Comparison of ENCODE assay signal across 8 mouse cellular contexts in the genomic region with DNA sequence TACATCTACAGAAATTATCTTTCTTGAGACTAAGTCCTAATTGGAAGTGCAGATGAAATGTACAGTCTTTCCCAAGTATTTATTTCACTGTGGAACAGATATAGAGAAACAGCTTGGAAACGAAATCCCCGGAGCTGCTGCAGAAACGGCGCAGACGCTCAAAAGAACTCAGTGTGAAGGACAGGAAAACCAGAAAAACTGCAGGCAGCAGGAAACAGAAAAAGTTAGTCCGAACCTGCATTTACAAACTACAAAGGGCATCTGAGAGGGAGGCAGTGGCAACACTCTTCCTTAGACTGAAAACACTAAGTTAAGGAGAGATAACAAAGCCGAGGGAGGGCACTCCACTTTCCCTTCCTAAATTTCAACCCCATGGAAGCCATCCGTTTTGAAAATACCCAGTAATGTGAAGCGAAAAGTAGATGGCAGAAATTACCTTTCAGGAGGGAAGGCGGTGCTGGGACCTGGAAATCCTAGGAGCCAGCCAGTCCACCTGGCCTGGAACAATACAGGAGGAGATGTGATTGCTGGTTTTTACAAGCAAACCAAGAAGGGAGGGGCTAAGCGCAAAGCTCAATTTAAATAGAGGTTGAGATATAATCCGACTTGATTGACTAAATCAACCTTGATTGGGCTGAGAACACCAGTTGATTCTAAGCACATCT. TPM values are rescaled to one million over a fixed set of nuclear protein-coding genes. Genes with fewer than 3 reads are reported as not detected.
DNase-seq lines count a peak whose midpoint lies in the region; ATAC-seq and TF ChIP-seq lines count a peak whose summit lies in the region.

No protein-coding gene starts in this region.

- peaks cover 4% of the 10 kb centered on the region for H3K4me1 ChIP-seq in kidney, embryonic 14.5 days (ENCODE audit: control insufficient read depth, insufficient read depth, low read length)
- H3K4me1 ChIP-seq in bone marrow, adult 2 months (ENCODE audit: control insufficient read depth, insufficient read depth, low read length) = peaks cover 1% of the 10 kb centered on the region; the same call in 1 of the 2 replicates
- peaks cover 31% of the 10 kb centered on the region for H3K4me1 ChIP-seq in forebrain, embryonic 16.5 days (replicated peaks; ENCODE audit: control insufficient read depth, insufficient read depth, low read length)
- peaks cover 52% of the 10 kb centered on the region for H3K4me1 ChIP-seq in liver, embryonic 16.5 days (ENCODE audit: control insufficient read depth, low read depth, low read length)

- no peaks in the 10 kb centered on the region for H3K36me3 ChIP-seq in kidney, embryonic 14.5 days (ENCODE audit: control insufficient read depth, insufficient read depth, low read length)
- H3K36me3 ChIP-seq in forebrain, embryonic 16.5 days (ENCODE audit: control insufficient read depth, insufficient read depth) = no peaks in the 10 kb centered on the region
- no peaks in the 10 kb centered on the region for H3K36me3 ChIP-seq in liver, embryonic 16.5 days (ENCODE audit: control insufficient read depth, insufficient read depth)

- TF ChIP-seq POLR2A in bone marrow, adult 2 months (IDR thresholded peaks at IDR 0.05; ENCODE audit: borderline replicate concordance, control insufficient read depth, low read depth, low read length) = no peak

- no peak for ATAC-seq in kidney, embryonic 14.5 days (ENCODE audit: low FRiP score, low TSS enrichment)
- no peak for ATAC-seq in forebrain, embryonic 16.5 days
- ATAC-seq in liver, embryonic 16.5 days (ENCODE audit: low read depth) = no peak
- no peak for ATAC-seq in erythroid progenitor cell, adult 5-6 weeks (replicated peaks; ENCODE audit: low FRiP score, poor library complexity, severe bottlenecking)

- H3K27me3 ChIP-seq in kidney, embryonic 14.5 days (ENCODE audit: control insufficient read depth, insufficient read depth, low read length) = no peaks in the 10 kb centered on the region
- no peaks in the 10 kb centered on the region for H3K27me3 ChIP-seq in forebrain, embryonic 16.5 days (replicated peaks; ENCODE audit: control insufficient read depth, insufficient read depth, low read length)
- no peaks in the 10 kb centered on the region for H3K27me3 ChIP-seq in liver, embryonic 16.5 days (ENCODE audit: control insufficient read depth, insufficient read depth, low read depth, low read length)

- H3K9ac ChIP-seq in kidney, embryonic 14.5 days (ENCODE audit: low read depth, low read length) = peak overlapping the region; percentile 65; the same call in 1 of the 2 replicates
- no peak overlapping the region for H3K9ac ChIP-seq in forebrain, embryonic 16.5 days (replicated peaks; ENCODE audit: low read depth, low read length)
- peak overlapping the region; percentile 68 for H3K9ac ChIP-seq in liver, embryonic 16.5 days (ENCODE audit: low read depth, low read length)

- TF ChIP-seq CTCF in bone marrow, adult 2 months (IDR thresholded peaks at IDR 0.05; ENCODE audit: control insufficient read depth, insufficient read depth, low read length) = no peak

- DNase-seq in kidney, adult 11 months = no peak
- no peak for DNase-seq in right cerebral cortex, adult 2 months (ENCODE audit: low spot score in 2 of 2)
- DNase-seq in kidney, adult 9 months = no peak

- no peaks in the 10 kb centered on the region for H3K9me3 ChIP-seq in kidney, embryonic 14.5 days (ENCODE audit: control insufficient read depth, low read length)
- no peaks in the 10 kb centered on the region for H3K9me3 ChIP-seq in forebrain, embryonic 16.5 days (ENCODE audit: control insufficient read depth, low read length)
- H3K9me3 ChIP-seq in liver, embryonic 16.5 days (replicated peaks; ENCODE audit: control insufficient read depth, low read length) = no peaks in the 10 kb centered on the region

- H3K4me3 ChIP-seq in kidney, embryonic 14.5 days (ENCODE audit: low read length) = peak overlapping the region; percentile 95
- peak overlapping the region; percentile 31 for H3K4me3 ChIP-seq in bone marrow, adult 2 months (replicated peaks; ENCODE audit: control insufficient read depth, low read depth, low read length)
- H3K4me3 ChIP-seq in forebrain, embryonic 16.5 days (replicated peaks; ENCODE audit: low read length) = no peak overlapping the region
- H3K4me3 ChIP-seq in liver, embryonic 16.5 days (ENCODE audit: low read depth, low read length) = peak overlapping the region; percentile 68

- peak overlapping the region; percentile 86 for H3K27ac ChIP-seq in kidney, embryonic 14.5 days (ENCODE audit: low read depth, low read length)
- H3K27ac ChIP-seq in bone marrow, adult 2 months (ENCODE audit: control insufficient read depth, insufficient read depth, low read depth, low read length, poor library complexity) = peak overlapping the region; percentile 53; the same call in 1 of the 2 replicates
- H3K27ac ChIP-seq in forebrain, embryonic 16.5 days (ENCODE audit: low read length) = no peak overlapping the region; the same call in 1 of the 2 replicates
- peak overlapping the region; percentile 91 for H3K27ac ChIP-seq in liver, embryonic 16.5 days (ENCODE audit: low read length)

- H3K4me2 ChIP-seq in kidney, embryonic 14.5 days (replicated peaks; ENCODE audit: low read depth, low read length) = peak overlapping the region; percentile 54
- peak overlapping the region; percentile 72 for H3K4me2 ChIP-seq in forebrain, embryonic 16.5 days (ENCODE audit: low read length)
- H3K4me2 ChIP-seq in liver, embryonic 16.5 days (ENCODE audit: low read depth, low read length) = peak overlapping the region; percentile 92

- WGBS in kidney, embryonic 14.5 days = 16% methylated on average over 12 of the region's 12 CpGs
- WGBS in bone marrow, adult 2 months = 5% methylated on average over 12 of the region's 12 CpGs
- 16% methylated on average over 12 of the region's 12 CpGs for WGBS in forebrain, embryonic 16.5 days
- WGBS in liver, embryonic 16.5 days (ENCODE audit: insufficient replicate concordance) = 10% methylated on average over 12 of the region's 12 CpGs

RNA-seq across cellular contexts. Expression of a gene that starts 13.7 kb away (rescaled TPM):
- polyA plus RNA-seq in kidney, embryonic 14.5 days (2014; fragmentation: Nextera tagmentation; extraction: Ambion mirVana) = 5.6 and 6.0 TPM in 2 replicates
- polyA plus RNA-seq in bone marrow, adult 2 months (2011; ENCODE audit: insufficient read depth, insufficient read length, low replicate concordance, missing spikeins) = 10.1 and 23.7 TPM in 2 replicates
- 1.4 and 1.5 TPM in 2 replicates for polyA plus RNA-seq in forebrain, embryonic 16.5 days (2015; fragmentation: Nextera tagmentation; extraction: Ambion mirVana)
- polyA plus RNA-seq in liver, embryonic 16.5 days (2015; fragmentation: Nextera tagmentation; extraction: Ambion mirVana) = 4.2 and 5.7 TPM in 2 replicates
- total RNA-seq in erythroid progenitor cell, adult 5-6 weeks (2015; ENCODE audit: low replicate concordance) = 19.7 and 20.9 TPM in 2 replicates
- 25.7 and 33.9 TPM in 2 replicates for total RNA-seq in erythroid progenitor cell, adult 5-6 weeks (2017; ENCODE audit: low replicate concordance)
